Mouse (Mus musculus): ENCODE results near the gene Pgs1. TPM values are rescaled to one million over a fixed set of nuclear protein-coding genes. Genes with fewer than 3 reads are reported as not detected.

Pgs1 gene
- not detected in 2 replicates for polyA plus RNA-seq (2012; ENCODE audit: insufficient read depth, insufficient read length, low replicate concordance, missing spikeins)

- 5% methylated on average over 51 of the region's 51 CpGs for WGBS
- peak within 1 kb of the TSS; percentile 86 for H3K4me3 ChIP-seq (ENCODE audit: insufficient read depth, low read depth, low read length)
Measured at GRCm38 (mm10) chr11:117986126-117987031, at the start of gene Pgs1. Gene Pgs1 (plus strand): TSS chr11:117986292.

GRCm38 (mm10) chr11:117939004-117939730 is 46.9 kb upstream of the Pgs1 start:
- H3K4me1 ChIP-seq (ENCODE audit: control insufficient read depth, insufficient read depth, low read length) = peaks cover 44% of the 10 kb centered on the region
- H3K27ac ChIP-seq (ENCODE audit: insufficient read depth, low read depth, low read length) = peak overlapping the region; percentile 22; the same call in 1 of the 2 replicates
- 55% methylated on average over 4 of the region's 4 CpGs for WGBS
- TF ChIP-seq CTCF (IDR thresholded peaks at IDR 0.05; ENCODE audit: insufficient read depth, low read depth, low read length) (no peak), POLR2A (IDR thresholded peaks at IDR 0.05; ENCODE audit: insufficient read depth, low read depth, low read length) (no peak)
- no peak overlapping the region for H3K4me3 ChIP-seq (ENCODE audit: insufficient read depth, low read depth, low read length)

More at GRCm38 (mm10) chr11:117986126-117987031, at the start of gene Pgs1:
- TF ChIP-seq CTCF (IDR thresholded peaks at IDR 0.05; ENCODE audit: insufficient read depth, low read depth, low read length) (no peak), POLR2A (IDR thresholded peaks at IDR 0.05; ENCODE audit: insufficient read depth, low read depth, low read length) (peak; percentile 94)
- Histone ChIP-seq H3K4me1 (ENCODE audit: control insufficient read depth, insufficient read depth, low read length) (peaks cover 23% of the 10 kb centered on the region), H3K27ac (ENCODE audit: insufficient read depth, low read depth, low read length) (peak within 1 kb of the TSS; percentile 60; the same call in 1 of the 2 replicates)

GRCm38 (mm10) chr11:117939741-117940285 is 46.3 kb upstream of the Pgs1 start:
- Histone ChIP-seq H3K4me3 (ENCODE audit: insufficient read depth, low read depth, low read length) (no peak overlapping the region), H3K4me1 (ENCODE audit: control insufficient read depth, insufficient read depth, low read length) (peaks cover 38% of the 10 kb centered on the region), H3K27ac (ENCODE audit: insufficient read depth, low read depth, low read length) (peak overlapping the region; percentile 22; the same call in 1 of the 2 replicates)
- TF ChIP-seq CTCF (IDR thresholded peaks at IDR 0.05; ENCODE audit: insufficient read depth, low read depth, low read length) = no peak
- TF ChIP-seq POLR2A (IDR thresholded peaks at IDR 0.05; ENCODE audit: insufficient read depth, low read depth, low read length) = no peak
- 5% methylated on average over 7 of the region's 7 CpGs for WGBS

GRCm38 (mm10) chr11:117940881-117941280 is 45.2 kb upstream of the Pgs1 start:
- no peak for TF ChIP-seq POLR2A (IDR thresholded peaks at IDR 0.05; ENCODE audit: insufficient read depth, low read depth, low read length)
- no peak for TF ChIP-seq CTCF (IDR thresholded peaks at IDR 0.05; ENCODE audit: insufficient read depth, low read depth, low read length)

GRCm38 (mm10) chr11:117941325-117941834 is 44.7 kb upstream of the Pgs1 start:
- H3K4me3 ChIP-seq (ENCODE audit: insufficient read depth, low read depth, low read length) = no peak overlapping the region
- H3K27ac ChIP-seq (ENCODE audit: insufficient read depth, low read depth, low read length) = no peak overlapping the region
- TF ChIP-seq POLR2A (IDR thresholded peaks at IDR 0.05; ENCODE audit: insufficient read depth, low read depth, low read length) = no peak
- no peak for TF ChIP-seq CTCF (IDR thresholded peaks at IDR 0.05; ENCODE audit: insufficient read depth, low read depth, low read length)
- peaks cover 29% of the 10 kb centered on the region for H3K4me1 ChIP-seq (ENCODE audit: control insufficient read depth, insufficient read depth, low read length)
- 80% methylated on average over 8 of the region's 8 CpGs for WGBS

More at GRCm38 (mm10) chr11:117940881-117941280, 45.2 kb upstream of the Pgs1 start:
- peaks cover 31% of the 10 kb centered on the region for H3K4me1 ChIP-seq (ENCODE audit: control insufficient read depth, insufficient read depth, low read length)
- 93% methylated on average over 6 of the region's 6 CpGs for WGBS
- no peak overlapping the region for H3K4me3 ChIP-seq (ENCODE audit: insufficient read depth, low read depth, low read length)
- no peak overlapping the region for H3K27ac ChIP-seq (ENCODE audit: insufficient read depth, low read depth, low read length)

GRCm38 (mm10) chr11:117941848-117942247 is 44.2 kb upstream of the Pgs1 start:
- Histone ChIP-seq H3K27ac (ENCODE audit: insufficient read depth, low read depth, low read length) (no peak overlapping the region), H3K4me1 (ENCODE audit: control insufficient read depth, insufficient read depth, low read length) (peaks cover 29% of the 10 kb centered on the region), H3K4me3 (ENCODE audit: insufficient read depth, low read depth, low read length) (no peak overlapping the region)
- WGBS = 52% methylated on average over 4 of the region's 4 CpGs
- TF ChIP-seq CTCF (IDR thresholded peaks at IDR 0.05; ENCODE audit: insufficient read depth, low read depth, low read length) (no peak), POLR2A (IDR thresholded peaks at IDR 0.05; ENCODE audit: insufficient read depth, low read depth, low read length) (no peak)

- 91% methylated on average over 11 of the region's 11 CpGs for WGBS
- peaks cover 18% of the 10 kb centered on the region for H3K4me1 ChIP-seq (ENCODE audit: control insufficient read depth, insufficient read depth, low read length)
- H3K27ac ChIP-seq (ENCODE audit: insufficient read depth, low read depth, low read length) = no peak overlapping the region
- H3K4me3 ChIP-seq (ENCODE audit: insufficient read depth, low read depth, low read length) = no peak overlapping the region
- TF ChIP-seq CTCF (IDR thresholded peaks at IDR 0.05; ENCODE audit: insufficient read depth, low read depth, low read length) = no peak
- TF ChIP-seq POLR2A (IDR thresholded peaks at IDR 0.05; ENCODE audit: insufficient read depth, low read depth, low read length) = no peak
Measured at GRCm38 (mm10) chr11:117946195-117946979, 39.7 kb upstream of the Pgs1 start.

GRCm38 (mm10) chr11:117946996-117947419 is 39.1 kb upstream of the Pgs1 start:
- 92% methylated on average over 10 of the region's 10 CpGs for WGBS
- H3K4me3 ChIP-seq (ENCODE audit: insufficient read depth, low read depth, low read length) = no peak overlapping the region

More at GRCm38 (mm10) chr11:117946996-117947419, 39.1 kb upstream of the Pgs1 start:
- H3K27ac ChIP-seq (ENCODE audit: insufficient read depth, low read depth, low read length) = no peak overlapping the region
- H3K4me1 ChIP-seq (ENCODE audit: control insufficient read depth, insufficient read depth, low read length) = peaks cover 14% of the 10 kb centered on the region
- no peak for TF ChIP-seq CTCF (IDR thresholded peaks at IDR 0.05; ENCODE audit: insufficient read depth, low read depth, low read length)

Data from olfactory bulb, adult 2 months (tissue).